Mouse (Mus musculus) cerebellum, adult 2 months (tissue): ENCODE results near the gene Ggt5.

Source experiments
- CTCF ChIP-seq: fragments of 200-500 bp; IDR thresholded peaks from 2 replicates; pipeline ENCODE4 v1.5.1; 2011; ENCODE audit warnings: low read depth, mild to moderate bottlenecking, control low read depth, low read length, moderate library complexity, borderline replicate concordance; ENCODE audit not compliant: insufficient read depth
- POLR2A ChIP-seq: fragments of 200-500 bp; IDR thresholded peaks from 2 replicates; pipeline ENCODE4 v1.6.1; 2011; ENCODE audit warnings: low read length, control low read depth, borderline replicate concordance; ENCODE audit not compliant: insufficient read depth

GRCm38 (mm10) chr10:75547901-75548300 lies 41.2 kb upstream of the Ggt5 start:
- TF ChIP-seq CTCF (no peak), POLR2A (no peak)
